Mouse (Mus musculus) heart, adult 2 months (tissue): ENCODE data around the gene Ccdc12.

Source experiments
- CTCF ChIP-seq: fragments of 200-600 bp; IDR thresholded peaks from 2 replicates; pipeline ENCODE4 v1.8.1; 2022; ENCODE audit warnings: antibody characterized with exemption, mild to moderate bottlenecking, moderate library complexity
- EP300 ChIP-seq: fragments of 200-500 bp; IDR thresholded peaks from 2 replicates; pipeline ENCODE4 v1.6.1; 2011; ENCODE audit warnings: low read depth, low read length, control low read depth; ENCODE audit not compliant: insufficient read depth
- POLR2A ChIP-seq: fragments of 200-500 bp; IDR thresholded peaks from 2 replicates; pipeline ENCODE4 v1.6.1; 2011; ENCODE audit warnings: mild to moderate bottlenecking, low read depth, low read length, control low read depth; ENCODE audit not compliant: insufficient read depth

DNA sequence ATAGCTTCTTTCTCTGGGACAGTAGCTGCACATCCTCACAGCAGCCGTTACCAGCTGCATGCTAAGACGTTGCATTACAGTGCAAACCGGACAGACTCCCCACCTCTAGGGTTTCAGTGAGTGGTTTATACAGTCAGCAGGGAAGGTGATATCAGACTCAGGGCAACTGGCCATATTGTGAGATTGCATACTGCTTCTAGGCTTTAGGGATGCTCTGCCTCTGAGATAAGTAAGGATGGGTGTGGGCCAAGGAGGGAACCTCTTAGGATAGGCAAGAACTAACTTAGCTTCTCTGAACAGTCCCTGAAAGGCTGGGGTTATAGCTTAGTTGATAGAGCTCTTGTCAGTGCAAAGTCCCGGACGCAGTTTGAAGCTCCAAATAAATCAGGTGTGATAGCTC, 13.5 kb downstream of the Ccdc12 start:
- TF ChIP-seq EP300 = no peak
- TF ChIP-seq POLR2A = no peak
- TF ChIP-seq CTCF = no peak
